Mouse (Mus musculus) heart, embryonic 11.5 days (tissue): Measurements from ENCODE around the gene Apbb2. TPM values are rescaled to one million over a fixed set of nuclear protein-coding genes. Genes with fewer than 3 reads are reported as not detected.
A peak's percentile ranks its signal among the peaks of the same experiment; 100 is the strongest.

Experiments used
- ATAC-seq: fragments of 200-750 bp; cut with Nextera tagmentation; replicated peaks from 2 replicates; pipeline ENCODE4 v1.8.0; 2017; ENCODE audit warnings: moderate library complexity; ENCODE audit not compliant: insufficient number of reproducible peaks, low FRiP score, low TSS enrichment
- H3K27ac ChIP-seq: fragments of 300-500 bp; sonication (generic); 2 replicates; pipeline ENCODE4 v1.5.1; 2014; ENCODE audit warnings: mild to moderate bottlenecking, low read depth, low read length
- H3K27me3 ChIP-seq: fragments of 300-500 bp; sonication (generic); 2 replicates; pipeline ENCODE4 v1.6.1; 2014; ENCODE audit warnings: mild to moderate bottlenecking, low read length, mixed read lengths; ENCODE audit not compliant: control insufficient read depth, insufficient read depth
- H3K36me3 ChIP-seq: fragments of 300-500 bp; sonication (generic); 2 replicates; pipeline ENCODE4 v1.6.1; 2014; ENCODE audit warnings: mild to moderate bottlenecking, low read length, moderate library complexity, mixed read lengths; ENCODE audit not compliant: control insufficient read depth, insufficient read depth
- H3K4me1 ChIP-seq: fragments of 300-500 bp; sonication (generic); 2 replicates; pipeline ENCODE4 v1.6.1; 2014; ENCODE audit warnings: low read length; ENCODE audit not compliant: control insufficient read depth, insufficient read depth
- H3K4me2 ChIP-seq: fragments of 300-500 bp; sonication (generic); 2 replicates; pipeline ENCODE4 v1.6.1; 2014; ENCODE audit warnings: mild to moderate bottlenecking, moderate library complexity
- H3K4me3 ChIP-seq: fragments of 300-500 bp; sonication (generic); 2 replicates; pipeline ENCODE4 v1.5.1; 2014; ENCODE audit warnings: low read depth, low read length
- H3K9ac ChIP-seq: fragments of 300-500 bp; sonication (generic); 2 replicates; pipeline ENCODE4 v1.6.1; 2014; ENCODE audit warnings: mild to moderate bottlenecking, low read depth, low read length, moderate library complexity
- H3K9me3 ChIP-seq: fragments of 300-500 bp; sonication (generic); replicated peaks from 2 replicates; pipeline ENCODE4 v1.6.1; 2016; ENCODE audit warnings: low read length; ENCODE audit not compliant: control insufficient read depth
- WGBS: fragments of 180-500 bp; shearing (Covaris S2); extraction: QIAGEN DNeasy Blood & Tissue Kit; methylation state at CpG from one replicate; pipeline ENCODE4 v1.1.7; 2014; ENCODE audit not compliant: insufficient replicate concordance; 5-methylcytosine and 5-hydroxymethylcytosine counted together
- polyA plus RNA-seq: library from polyadenylated mRNA; unstranded; fragments of >200 nt; fragmentation: Nextera tagmentation; extraction: Ambion mirVana; gene quantifications from 2 replicates; pipeline ENCODE4 v1.2.1, GENCODE M21; 2014

Gene Apbb2
- polyA plus RNA-seq, 1 experiment from 2014 or later, result 25.9 TPM

DNA sequence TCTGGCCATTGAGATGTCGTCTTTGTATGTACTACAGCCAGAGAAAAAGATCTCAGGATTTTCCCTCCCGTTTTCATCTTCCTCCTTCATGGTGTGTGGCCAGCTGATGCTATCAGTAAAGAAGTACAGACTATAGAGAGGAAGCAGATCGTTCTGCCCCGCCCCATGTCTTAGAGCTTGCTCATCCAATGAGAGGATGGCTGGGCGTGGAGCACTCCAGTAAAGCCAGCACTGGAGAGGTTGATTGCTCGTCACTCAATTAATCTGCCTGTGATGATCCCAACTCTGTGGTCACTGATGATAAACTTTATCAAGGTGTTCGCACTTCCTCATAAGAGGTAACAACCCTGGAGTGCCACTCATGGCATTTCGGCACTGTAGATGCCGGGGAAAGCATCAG is 18.7 kb downstream of the Apbb2 start:
- Histone ChIP-seq H3K4me3 (no peak overlapping the region), H3K27ac (no peak overlapping the region), H3K4me2 (no peak overlapping the region), H3K9me3 (no peaks in the 10 kb centered on the region), H3K9ac (no peak overlapping the region), H3K4me1 (peaks cover 19% of the 10 kb centered on the region), H3K36me3 (no peaks in the 10 kb centered on the region), H3K27me3 (no peaks in the 10 kb centered on the region)
- WGBS, result 48% methylated on average over 9 of the region's 9 CpGs
- no peak for ATAC-seq

GRCm38 (mm10) chr5:66596296-66596695 is 22.3 kb downstream of the Apbb2 start:
- H3K27me3 ChIP-seq, result no peaks in the 10 kb centered on the region
- 66% methylated on average over 3 of the region's 3 CpGs for WGBS
- no peak overlapping the region for H3K4me3 ChIP-seq
- no peaks in the 10 kb centered on the region for H3K9me3 ChIP-seq
- H3K9ac ChIP-seq, result no peak overlapping the region
- H3K4me1 ChIP-seq, result peaks cover 9% of the 10 kb centered on the region; the same call in 1 of the 2 replicates
- no peak for ATAC-seq
- H3K27ac ChIP-seq, result no peak overlapping the region
- no peak overlapping the region for H3K4me2 ChIP-seq
- H3K36me3 ChIP-seq, result no peaks in the 10 kb centered on the region

GRCm38 (mm10) chr5:66594881-66595280 is 23.7 kb downstream of the Apbb2 start:
- WGBS, result 71% methylated on average over 14 of the region's 14 CpGs

DNA sequence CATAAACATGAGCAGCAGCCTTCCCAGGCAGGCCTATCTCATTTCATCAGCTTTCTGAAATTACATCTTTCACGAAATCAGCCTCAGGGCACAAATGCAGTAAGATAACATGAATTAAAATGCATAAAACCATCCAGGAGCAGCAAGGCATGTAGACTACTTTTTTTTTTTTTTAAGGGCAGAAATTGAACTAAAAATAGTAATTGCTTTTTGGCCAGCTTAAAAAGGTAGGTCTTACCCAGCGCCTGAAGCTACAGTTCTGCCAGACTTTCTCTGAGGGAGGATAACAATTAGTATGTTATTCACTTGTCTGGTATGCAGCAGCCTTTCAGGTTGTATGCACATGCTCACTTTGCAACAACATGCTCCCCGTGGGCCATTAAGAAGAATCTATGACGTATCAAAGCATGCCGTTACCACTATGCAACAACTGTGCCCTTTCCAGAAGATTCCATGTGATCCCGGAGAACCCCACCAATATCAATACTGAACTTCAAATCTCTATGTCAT is 32.3 kb downstream of the Apbb2 start:
- H3K27ac ChIP-seq, result no peak overlapping the region
- H3K4me2 ChIP-seq, result no peak overlapping the region
- WGBS, result 82% methylated on average over 6 of the region's 6 CpGs
- H3K9ac ChIP-seq, result no peak overlapping the region
- H3K36me3 ChIP-seq, result no peaks in the 10 kb centered on the region
- H3K4me3 ChIP-seq, result no peak overlapping the region
- ATAC-seq, result no peak
- no peaks in the 10 kb centered on the region for H3K9me3 ChIP-seq
- H3K27me3 ChIP-seq, result no peaks in the 10 kb centered on the region
- peaks cover 15% of the 10 kb centered on the region for H3K4me1 ChIP-seq

More at GRCm38 (mm10) chr5:66594881-66595280, 23.7 kb downstream of the Apbb2 start:
- H3K4me1 ChIP-seq, result peaks cover 9% of the 10 kb centered on the region; the same call in 1 of the 2 replicates
- H3K9me3 ChIP-seq, result no peaks in the 10 kb centered on the region
- no peaks in the 10 kb centered on the region for H3K36me3 ChIP-seq
- H3K4me2 ChIP-seq, result peak overlapping the region; percentile 11; the same call in 1 of the 2 replicates
- no peaks in the 10 kb centered on the region for H3K27me3 ChIP-seq
- H3K4me3 ChIP-seq, result no peak overlapping the region
- H3K27ac ChIP-seq, result no peak overlapping the region
- H3K9ac ChIP-seq, result no peak overlapping the region
- no peak for ATAC-seq

GRCm38 (mm10) chr5:66583019-66583406 is 35.6 kb downstream of the Apbb2 start:
- no peaks in the 10 kb centered on the region for H3K36me3 ChIP-seq
- no peaks in the 10 kb centered on the region for H3K9me3 ChIP-seq
- no peak for ATAC-seq
- no peak overlapping the region for H3K4me2 ChIP-seq
- H3K9ac ChIP-seq, result no peak overlapping the region
- no peak overlapping the region for H3K27ac ChIP-seq
- H3K4me3 ChIP-seq, result no peak overlapping the region
- 55% methylated on average over 4 of the region's 4 CpGs for WGBS
- H3K27me3 ChIP-seq, result no peaks in the 10 kb centered on the region
- H3K4me1 ChIP-seq, result peaks cover 15% of the 10 kb centered on the region

DNA sequence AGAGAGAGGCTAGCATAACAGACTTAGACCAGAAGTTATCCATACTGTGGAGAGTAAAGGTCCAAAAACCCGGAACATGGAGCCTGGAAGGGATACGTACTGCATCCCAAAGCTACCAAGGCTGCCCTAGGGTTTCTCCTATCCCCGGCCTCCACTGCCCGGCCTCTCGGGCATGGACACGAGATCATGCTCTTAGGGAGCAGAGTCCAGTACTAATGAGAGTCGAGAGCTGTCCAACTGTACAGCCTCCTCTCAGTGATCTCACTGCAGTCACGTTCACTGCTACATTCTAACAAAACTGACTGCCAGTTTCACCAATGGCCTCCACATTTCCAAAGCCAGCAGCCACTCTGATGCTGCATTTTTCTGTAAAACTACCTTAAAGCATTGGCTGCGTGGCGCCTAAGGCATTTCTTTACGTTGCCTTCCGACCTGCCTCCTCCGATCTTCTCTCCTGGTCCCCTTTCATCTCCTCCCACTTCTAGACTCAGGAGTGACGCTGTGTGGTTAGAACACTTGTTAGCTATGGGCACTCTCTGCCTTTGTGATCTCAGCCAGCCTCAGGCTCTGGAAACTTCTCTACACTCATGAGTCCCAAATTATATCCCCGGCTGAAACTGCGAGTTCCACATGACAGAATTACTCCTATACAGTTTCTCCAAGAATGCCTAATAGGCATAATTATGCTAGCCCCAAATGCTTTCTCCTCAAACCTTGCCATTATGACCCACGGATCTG is 36.1 kb downstream of the Apbb2 start:
- no peaks in the 10 kb centered on the region for H3K27me3 ChIP-seq
- no peaks in the 10 kb centered on the region for H3K9me3 ChIP-seq
- no peak overlapping the region for H3K4me3 ChIP-seq
- no peak overlapping the region for H3K27ac ChIP-seq
- ATAC-seq, result no peak
- no peak overlapping the region for H3K4me2 ChIP-seq
- WGBS, result 82% methylated on average over 17 of the region's 17 CpGs
- H3K4me1 ChIP-seq, result peaks cover 16% of the 10 kb centered on the region
- no peak overlapping the region for H3K9ac ChIP-seq
- no peaks in the 10 kb centered on the region for H3K36me3 ChIP-seq

- no peaks in the 10 kb centered on the region for H3K9me3 ChIP-seq
- no peak for ATAC-seq
- no peak overlapping the region for H3K4me2 ChIP-seq
- H3K27ac ChIP-seq, result no peak overlapping the region
- H3K9ac ChIP-seq, result no peak overlapping the region
- no peaks in the 10 kb centered on the region for H3K27me3 ChIP-seq
- H3K4me3 ChIP-seq, result no peak overlapping the region
- peaks cover 20% of the 10 kb centered on the region for H3K4me1 ChIP-seq
- WGBS, result 65% methylated on average over 4 of the region's 4 CpGs
- no peaks in the 10 kb centered on the region for H3K36me3 ChIP-seq
Measured at GRCm38 (mm10) chr5:66579066-66579465, 39.5 kb downstream of the Apbb2 start.

- Histone ChIP-seq H3K9ac (no peak overlapping the region), H3K36me3 (no peaks in the 10 kb centered on the region), H3K27ac (no peak overlapping the region), H3K4me3 (no peak overlapping the region), H3K9me3 (no peaks in the 10 kb centered on the region), H3K4me2 (no peak overlapping the region), H3K27me3 (no peaks in the 10 kb centered on the region), H3K4me1 (peaks cover 30% of the 10 kb centered on the region)
- 65% methylated on average over 9 of the region's 9 CpGs for WGBS
- ATAC-seq, result no peak
Measured at GRCm38 (mm10) chr5:66576299-66576698, 42.3 kb downstream of the Apbb2 start.

GRCm38 (mm10) chr5:66575148-66575547 is 43.4 kb downstream of the Apbb2 start:
- Histone ChIP-seq H3K27me3 (no peaks in the 10 kb centered on the region), H3K9ac (no peak overlapping the region), H3K9me3 (no peaks in the 10 kb centered on the region), H3K4me1 (peaks cover 30% of the 10 kb centered on the region), H3K27ac (no peak overlapping the region), H3K4me3 (no peak overlapping the region), H3K36me3 (no peaks in the 10 kb centered on the region), H3K4me2 (no peak overlapping the region)
- no peak for ATAC-seq
- 87% methylated on average over 13 of the region's 13 CpGs for WGBS
